Mouse (Mus musculus) testis, adult 2 months (tissue): ENCODE measurements at regions not wholly inside any gene's neighbourhood (a gene's known extent, or its start where the extent isn't known, plus 50 kb on each side); places are given as distances from the start of the nearest gene placed in this dataset.

Experiments
- H3K27ac ChIP-seq: fragments of 200-500 bp; 2 replicates; pipeline ENCODE4 v1.5.1; 2012; ENCODE audit warnings: low read depth, low read length; ENCODE audit not compliant: control insufficient read depth, insufficient read depth
- H3K27me3 ChIP-seq: fragments of 200-500 bp; 2 replicates; pipeline ENCODE4 v1.6.1; 2012; ENCODE audit warnings: mild to moderate bottlenecking, low read length, moderate library complexity; ENCODE audit not compliant: control insufficient read depth, insufficient read depth
- H3K36me3 ChIP-seq: fragments of 200-500 bp; 2 replicates; pipeline ENCODE4 v1.6.1; 2012; ENCODE audit warnings: mild to moderate bottlenecking, low read length; ENCODE audit not compliant: control insufficient read depth, insufficient read depth
- H3K4me1 ChIP-seq: fragments of 200-500 bp; 2 replicates; pipeline ENCODE4 v1.6.1; 2012; ENCODE audit warnings: low read length; ENCODE audit not compliant: control insufficient read depth, insufficient read depth
- H3K4me3 ChIP-seq: fragments of 200-500 bp; 2 replicates; pipeline ENCODE4 v1.5.1; 2012; ENCODE audit warnings: low read depth, mild to moderate bottlenecking, low read length, moderate library complexity, mixed read lengths; ENCODE audit not compliant: control insufficient read depth
- CTCF ChIP-seq: fragments of 200-500 bp; IDR thresholded peaks from 2 replicates; pipeline ENCODE4 v1.5.1; 2012; ENCODE audit warnings: low read depth, mild to moderate bottlenecking, inconsistent platforms, low read length, moderate library complexity; ENCODE audit not compliant: control insufficient read depth, insufficient read depth, insufficient replicate concordance
- POLR2A ChIP-seq: fragments of 200-500 bp; IDR thresholded peaks from 2 replicates; pipeline ENCODE4 v1.6.1; 2012; ENCODE audit warnings: low read depth, mild to moderate bottlenecking, inconsistent platforms, low read length, moderate library complexity; ENCODE audit not compliant: control insufficient read depth

GRCm38 (mm10) chr3:63538881-63539280, 55.2 kb upstream of the Gm34302 start:
- no peaks in the 10 kb centered on the region for H3K4me1 ChIP-seq
- no peaks in the 10 kb centered on the region for H3K27me3 ChIP-seq
- H3K4me3 ChIP-seq = no peak overlapping the region
- TF ChIP-seq POLR2A (no peak), CTCF (no peak)
- H3K36me3 ChIP-seq = no peaks in the 10 kb centered on the region
- no peak overlapping the region for H3K27ac ChIP-seq

GRCm38 (mm10) chr3:63534141-63534540, 50.5 kb upstream of the Gm34302 start:
- Histone ChIP-seq H3K27ac (no peak overlapping the region), H3K27me3 (no peaks in the 10 kb centered on the region), H3K36me3 (no peaks in the 10 kb centered on the region), H3K4me1 (no peaks in the 10 kb centered on the region), H3K4me3 (no peak overlapping the region)
- TF ChIP-seq CTCF (no peak), POLR2A (no peak)
